Mouse (Mus musculus) testis, adult 10 weeks (tissue): ENCODE data around the gene Hnf4a. TPM values are rescaled to one million over a fixed set of nuclear protein-coding genes. Genes with fewer than 3 reads are reported as not detected.

Experiments used
- polyA plus RNA-seq: library from polyadenylated mRNA; stranded (reverse); fragments of 350-450 nt; fragmentation: Illumina TruSeq; extraction: RNeasy Lipid Tissue Mini Kit (QIAGEN cat#74804); gene quantifications from one replicate; pipeline ENCODE4 v1.2.3, GENCODE M21; 2014; ENCODE audit warnings: low read depth, low replicate concordance

Hnf4a gene
- 0.07 TPM for polyA plus RNA-seq

GRCm38 (mm10) chr2:163506300-163507004, at the start of gene Hnf4a:
Gene Hnf4a (plus strand): TSS chr2:163506808.

GRCm38 (mm10) chr2:163472466-163472851, 34.1 kb upstream of the Hnf4a start, which contains the start of gene Fitm2:
Gene Fitm2 (minus strand): TSS chr2:163472629.

DNA sequence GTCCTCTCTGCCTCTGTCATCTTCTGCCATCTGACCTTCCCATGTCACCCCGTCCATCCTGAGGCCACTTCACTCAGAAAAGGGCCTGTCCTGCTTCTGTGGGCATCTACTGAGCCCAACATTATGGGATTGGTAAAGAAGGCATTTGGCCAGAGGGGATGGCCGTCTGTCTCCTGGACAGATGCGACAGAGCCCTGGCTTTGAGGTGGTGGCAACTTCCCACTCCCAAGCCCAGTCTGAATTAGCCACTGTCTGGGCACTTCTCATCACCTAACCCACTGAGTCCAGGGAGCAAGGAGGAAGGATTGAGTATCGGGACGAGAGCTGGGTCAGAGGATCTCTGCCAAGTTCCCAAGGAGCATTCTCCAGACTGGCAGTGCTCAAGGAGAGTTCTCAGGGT, 14.6 kb upstream of the Hnf4a start, which contains the start of gene R3hdml:
TSS of gene R3hdml (plus strand) at position 301 of the 400 bp plus-strand sequence.

GRCm38 (mm10) chr2:163602101-163602971, 95.7 kb downstream of the Hnf4a start, which contains the start of gene Ttpal:
Gene Ttpal (plus strand): TSS chr2:163602314.

Other genes with a start within 250 kb of the Hnf4a start
- gene Jph2, start 108.8 kb upstream of the Hnf4a start, polyA plus RNA-seq = 0.04 TPM
- 397 TPM for gene Oser1, start 82.1 kb upstream of the Hnf4a start, polyA plus RNA-seq
- gene Gdap1l1, start 68.3 kb upstream of the Hnf4a start, polyA plus RNA-seq = not detected
- 3.1 TPM for gene Fitm2, start 34.2 kb upstream of the Hnf4a start, polyA plus RNA-seq
- gene R3hdml, start 14.5 kb upstream of the Hnf4a start, polyA plus RNA-seq = not detected
- gene Ttpal, start 95.5 kb downstream of the Hnf4a start, polyA plus RNA-seq = 6.1 TPM
- 385 TPM for gene Serinc3, start 138.3 kb downstream of the Hnf4a start, polyA plus RNA-seq
- gene Pkig, start 151.6 kb downstream of the Hnf4a start, polyA plus RNA-seq = 72.4 TPM
- 0.71 TPM for gene Ada, start 243.4 kb downstream of the Hnf4a start, polyA plus RNA-seq